Mouse (Mus musculus): ENCODE results near the gene A830018L16Rik.
"Not testable (repeated sequence)": the region's sequence is repeated elsewhere in the genome, so short reads cannot be mapped to it uniquely, and the experiment has no call there.

Gene A830018L16Rik

DNA sequence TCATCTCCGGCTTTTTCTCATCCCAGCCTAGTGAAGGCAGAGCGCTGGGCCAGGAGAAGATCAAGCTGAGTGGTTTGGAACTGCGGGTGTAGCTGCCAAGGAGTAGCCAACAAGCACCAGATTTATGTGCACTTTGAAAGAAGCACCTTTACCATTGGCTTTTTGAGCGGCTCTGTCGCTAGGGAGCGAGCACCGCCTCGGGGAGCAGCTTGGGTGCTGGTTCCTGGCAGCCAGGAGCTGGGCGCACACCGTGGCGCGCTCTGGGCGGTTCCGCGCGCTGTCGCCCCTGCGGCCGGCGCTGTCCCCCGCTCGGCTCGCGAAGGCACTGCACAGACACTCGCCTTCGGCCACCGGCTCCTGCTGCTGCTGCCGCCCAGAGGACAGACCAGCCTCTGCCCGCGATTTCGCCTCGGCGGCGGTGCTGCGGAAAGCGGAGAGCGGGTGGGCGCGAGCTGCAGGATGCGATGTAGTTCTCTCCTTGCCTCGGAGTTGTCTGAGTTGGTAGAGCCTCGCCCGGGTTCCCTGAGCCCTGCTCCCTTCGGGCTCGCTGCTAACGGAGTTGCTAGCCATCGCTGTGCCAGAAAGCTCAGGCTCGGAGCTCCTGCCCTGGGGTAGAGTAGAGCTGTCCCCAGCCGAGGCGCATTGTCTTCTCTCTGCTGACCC is at the start of gene A830018L16Rik:
A830018L16Rik (plus strand) TSS at position 212 of the 663 bp plus-strand sequence.
- DNase-seq (ENCODE audit: low read depth), result no peak

DNA sequence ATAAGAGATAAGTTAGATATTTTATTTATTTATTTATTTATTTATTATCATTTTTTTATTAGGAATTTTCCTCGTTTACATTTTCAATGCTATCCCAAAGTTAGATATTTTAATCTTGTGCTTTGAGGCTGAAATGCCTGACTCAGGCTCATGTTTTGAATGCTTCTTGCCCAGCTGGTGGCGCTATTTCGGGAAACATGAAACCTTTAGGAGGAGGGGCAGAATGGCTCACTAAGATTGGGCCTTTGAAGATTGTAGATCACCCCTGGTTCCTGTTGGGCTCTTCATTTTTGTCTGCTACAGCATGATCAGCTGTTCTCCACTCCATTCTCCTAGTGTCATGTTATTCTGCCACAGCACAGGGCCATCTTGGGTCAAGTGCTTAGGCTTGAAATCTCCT is 28.1 kb upstream of the A830018L16Rik start:
- DNase-seq (ENCODE audit: low read depth), result no peak

DNA sequence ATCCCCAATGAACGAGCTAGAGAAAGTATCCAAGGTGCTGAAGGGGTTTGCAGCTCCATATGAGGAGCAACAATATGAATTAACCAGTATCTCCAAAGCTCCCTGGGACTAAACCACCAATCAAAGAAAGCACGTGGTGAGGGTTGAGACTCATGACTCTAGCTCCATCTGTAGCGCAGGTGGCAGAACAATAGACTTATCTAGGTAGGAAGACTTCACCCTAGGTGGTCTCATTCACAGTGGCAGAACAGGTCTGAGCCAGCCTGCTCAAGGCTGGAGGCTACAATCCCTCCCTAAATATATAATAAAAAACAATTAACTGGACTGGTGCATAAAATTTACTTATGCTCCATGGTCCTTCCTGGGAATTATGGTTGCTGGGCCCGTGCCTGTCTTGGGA is 18.5 kb upstream of the A830018L16Rik start:
- DNase-seq (ENCODE audit: low read depth), result no peak

DNA sequence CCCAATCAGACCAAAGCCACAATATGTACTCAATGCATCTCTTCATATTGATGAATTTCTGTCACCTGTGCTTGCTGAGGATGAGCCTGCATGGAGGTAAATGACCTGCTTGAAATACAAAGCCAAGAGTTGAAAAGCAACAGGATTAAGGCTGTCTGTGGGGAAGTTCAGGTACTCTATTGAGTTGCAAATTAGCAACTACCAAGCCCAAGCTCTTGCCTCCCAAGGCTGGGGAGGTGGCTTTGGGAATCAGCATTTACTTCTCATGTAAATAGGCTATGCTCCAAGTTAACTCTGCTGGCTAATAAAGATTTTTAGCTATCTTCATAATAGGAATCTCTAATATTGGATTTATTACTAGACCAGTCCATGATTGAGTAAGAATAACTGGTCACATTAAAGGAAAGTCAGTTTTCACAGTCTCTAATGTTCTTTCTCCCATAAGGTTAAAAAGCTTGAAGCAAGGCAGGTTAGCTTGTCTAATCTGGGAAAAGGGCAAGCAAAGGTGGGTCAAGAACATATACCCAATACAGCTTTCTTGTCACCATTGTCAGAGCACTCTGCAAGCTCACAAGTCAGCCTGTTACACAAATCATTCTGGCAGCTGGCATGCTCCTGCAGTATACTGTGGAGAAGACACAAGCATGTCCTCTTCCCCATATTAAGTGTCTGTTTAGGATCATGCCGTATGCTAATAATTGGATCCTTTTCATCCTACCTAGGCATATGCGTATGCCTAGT is 17.7 kb upstream of the A830018L16Rik start:
- DNase-seq (ENCODE audit: low read depth), result no peak

DNA sequence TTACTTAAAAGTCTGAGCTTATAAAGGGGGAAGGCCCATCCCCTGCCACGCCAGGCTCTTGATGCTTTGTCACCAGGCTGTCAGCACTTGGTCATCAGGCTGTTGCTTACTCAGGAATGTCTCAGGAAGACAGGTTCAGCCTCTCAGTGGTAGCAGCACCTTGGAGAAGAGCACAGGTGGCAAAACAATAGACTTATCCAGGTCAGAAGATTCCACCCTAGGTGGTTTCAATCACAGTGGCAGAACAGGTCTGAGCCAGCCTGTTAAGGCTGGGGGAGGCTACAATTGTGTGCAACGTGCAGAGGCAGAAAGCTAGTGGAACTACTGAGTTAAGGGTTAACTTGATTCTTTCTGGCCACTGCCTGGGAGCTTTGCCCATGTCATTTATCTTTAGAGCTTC is 12.7 kb upstream of the A830018L16Rik start:
- DNase-seq (ENCODE audit: low read depth), result no peak

DNA sequence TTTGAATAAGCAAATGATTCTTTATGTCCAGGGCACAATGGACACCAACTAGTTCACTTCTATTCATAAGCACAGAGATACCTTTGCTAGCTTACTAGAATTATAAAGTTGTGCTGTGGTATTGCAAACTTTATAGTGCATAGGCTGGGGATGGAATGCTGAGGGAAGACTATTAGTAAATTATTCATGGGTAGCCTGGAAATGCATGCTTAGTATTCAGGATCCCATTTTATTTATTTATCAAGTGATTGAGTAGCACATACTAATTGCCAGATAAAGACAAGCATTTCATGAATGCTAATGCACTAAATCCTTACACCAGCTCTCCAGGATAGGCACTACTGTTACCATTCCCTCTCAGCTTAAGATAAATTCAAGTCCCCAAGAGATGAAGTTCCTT is 8.4 kb upstream of the A830018L16Rik start:
- no peak for DNase-seq (ENCODE audit: low read depth)

DNA sequence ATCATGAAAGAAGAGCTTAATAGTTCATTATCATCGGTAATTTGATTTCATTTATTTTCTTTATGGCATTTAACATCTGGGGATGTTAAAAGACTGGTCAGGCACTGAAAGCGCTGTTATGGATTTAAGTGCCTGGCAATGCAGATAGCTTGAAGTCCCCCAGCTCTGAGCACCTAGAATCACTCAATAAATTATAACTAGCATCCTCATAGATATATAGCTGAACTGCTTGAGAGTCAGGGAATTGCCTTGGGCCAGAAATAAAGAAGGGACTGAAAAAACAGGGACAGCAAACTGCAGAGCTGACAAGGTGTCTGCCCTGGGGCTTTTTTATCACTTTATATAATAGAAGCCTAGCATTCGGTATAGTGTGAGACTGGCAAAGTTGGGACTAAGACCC is 7.9 kb upstream of the A830018L16Rik start:
- no peak for DNase-seq (ENCODE audit: low read depth)

DNA sequence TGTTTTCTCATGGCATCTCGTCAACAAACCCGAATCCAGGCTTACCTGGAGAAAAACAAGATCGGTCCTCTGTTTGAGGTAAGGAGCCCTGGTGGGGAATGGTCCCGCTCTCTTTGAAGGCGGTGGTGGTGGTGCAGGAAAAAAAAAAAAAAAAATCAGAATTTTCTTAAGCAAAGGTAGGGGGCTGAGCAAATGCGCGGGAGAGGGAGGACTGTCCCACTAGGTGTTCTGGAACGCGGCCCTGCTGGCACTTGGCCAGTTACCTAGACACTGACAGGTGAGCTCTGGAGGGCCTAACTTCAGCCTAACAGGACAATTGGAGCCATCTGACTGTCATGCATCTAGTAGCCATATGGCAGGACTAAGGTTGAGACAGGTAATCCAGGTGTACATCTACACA is 655 bp downstream of the A830018L16Rik start:
- no peak for DNase-seq (ENCODE audit: low read depth)

DNA sequence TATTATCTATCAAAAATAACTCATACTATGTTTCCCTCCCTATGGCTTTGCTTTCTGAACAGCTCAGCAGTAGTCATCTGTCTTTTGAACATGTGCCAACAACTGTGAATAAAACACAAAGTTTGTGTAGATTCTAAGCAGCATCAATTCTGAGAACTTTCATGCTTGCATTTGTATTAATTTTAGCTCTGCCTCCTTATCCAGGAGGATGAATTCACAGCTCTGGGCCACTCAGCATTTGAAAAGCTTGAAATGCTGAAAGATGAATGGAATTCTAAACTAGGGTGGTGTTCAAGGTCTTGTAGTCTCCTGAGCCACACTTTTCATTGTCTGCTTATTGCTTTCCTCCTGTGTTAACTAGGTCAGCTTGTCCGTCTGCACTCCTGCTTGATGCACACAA is 13.4 kb downstream of the A830018L16Rik start:
- DNase-seq (ENCODE audit: low read depth), result no peak

DNA sequence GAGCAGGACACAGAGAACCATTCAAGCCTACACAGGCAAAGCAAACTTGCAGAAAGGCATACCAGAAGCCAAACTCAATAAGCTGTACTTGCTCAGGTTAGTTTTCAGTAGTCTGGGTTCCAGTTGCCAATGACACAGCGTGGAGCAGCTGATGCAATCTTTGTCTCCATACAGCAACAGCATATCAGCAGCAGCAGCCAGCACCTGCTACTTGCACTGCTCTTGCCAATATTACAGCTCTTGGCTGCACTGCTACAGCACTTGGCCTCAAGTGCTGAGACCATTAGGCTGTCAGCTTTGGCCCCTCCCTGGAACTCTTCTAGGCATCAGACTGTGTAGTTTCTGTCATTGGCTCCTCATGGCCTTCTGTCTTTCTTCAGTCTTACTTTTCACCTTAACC is 44.4 kb downstream of the A830018L16Rik start:
- no peak for DNase-seq (ENCODE audit: low read depth)

DNA sequence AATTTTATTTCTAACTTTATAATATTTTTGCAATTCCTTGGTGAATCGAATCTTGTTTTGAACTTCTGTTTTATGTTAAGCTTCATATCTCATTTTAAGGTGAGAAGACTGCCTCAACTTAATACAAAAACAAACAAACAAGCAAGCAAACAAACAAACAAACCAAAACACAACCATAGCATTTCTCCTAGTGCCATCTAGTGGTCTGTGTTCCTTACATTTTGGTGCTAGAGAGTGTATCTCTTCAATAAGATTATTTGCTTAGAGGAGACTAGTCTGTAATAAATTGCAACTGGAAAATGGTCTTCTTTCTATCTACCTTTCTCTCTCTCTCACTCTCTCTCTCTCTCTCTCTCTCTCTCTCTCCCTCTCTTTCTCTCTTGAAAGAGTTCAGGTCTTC is 52.4 kb downstream of the A830018L16Rik start:
- no peak for DNase-seq (ENCODE audit: low read depth)

DNA sequence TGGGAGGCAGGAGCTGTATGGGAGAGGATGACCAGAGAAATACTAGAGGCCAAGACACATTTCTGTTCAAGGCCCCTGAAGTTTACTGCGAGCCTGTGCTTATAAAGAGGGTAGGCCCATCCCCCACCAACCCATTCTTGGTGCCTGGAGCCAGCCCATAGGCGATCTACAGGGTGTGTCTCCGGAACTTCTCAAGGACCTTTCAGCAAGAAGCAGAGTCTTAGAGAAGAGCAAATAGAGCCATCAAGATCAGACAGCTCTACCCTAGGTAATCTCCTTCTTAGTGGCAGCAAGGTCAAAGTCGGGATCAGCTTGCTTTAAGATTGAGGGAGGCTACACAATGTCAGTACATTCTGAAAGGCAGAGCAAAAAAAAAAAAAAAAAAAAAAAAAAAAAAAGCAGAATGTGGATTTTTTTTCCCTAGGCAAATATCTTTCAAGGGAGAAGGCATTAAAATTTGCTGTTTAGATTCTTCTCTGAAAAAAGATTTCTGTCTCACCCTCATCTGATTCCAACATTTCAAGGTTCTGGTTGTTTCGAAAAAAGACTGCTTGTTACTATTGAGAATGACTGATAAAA is 53.2 kb downstream of the A830018L16Rik start:
- no peak for DNase-seq (ENCODE audit: low read depth)

DNA sequence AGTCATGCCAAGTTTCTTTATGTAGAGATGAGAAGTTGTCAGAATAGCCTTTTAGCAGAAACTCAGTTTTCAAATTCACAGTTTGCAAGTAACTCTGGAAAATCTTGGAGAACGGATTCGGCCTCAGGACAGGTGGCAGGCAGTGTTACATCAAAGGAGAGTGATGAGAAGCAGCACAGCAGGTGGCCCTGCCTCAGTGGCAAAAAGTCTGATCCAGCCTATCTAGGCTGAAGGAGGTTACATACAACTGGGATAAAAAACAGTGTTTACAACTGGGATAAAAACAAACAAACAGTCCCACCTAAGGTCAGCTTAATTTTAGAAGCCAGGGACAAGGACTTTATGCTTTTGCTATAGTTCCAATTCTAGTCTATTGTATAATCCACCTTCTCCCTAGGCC is 79.0 kb downstream of the A830018L16Rik start:
- no peak for DNase-seq (ENCODE audit: low read depth)

DNA sequence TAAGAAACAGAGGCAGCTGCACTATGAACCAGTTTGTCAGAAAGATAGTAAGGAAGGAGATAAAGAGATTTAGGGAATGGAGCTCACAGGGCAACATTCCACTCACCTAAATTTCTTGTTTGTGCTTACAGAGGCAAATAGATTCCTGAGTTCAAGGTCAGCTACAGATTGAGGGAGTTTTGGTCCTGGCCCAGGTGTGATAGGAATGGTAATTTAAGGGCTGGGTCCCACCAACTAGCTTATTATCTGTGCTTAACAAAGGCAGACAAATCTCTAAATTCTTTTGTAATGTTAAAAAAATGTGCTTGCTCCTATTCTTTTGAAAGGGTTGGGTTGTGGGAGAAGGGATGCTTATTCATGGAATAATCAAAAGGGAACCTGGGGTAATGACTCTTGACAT is 87.7 kb downstream of the A830018L16Rik start:
- DNase-seq (ENCODE audit: low read depth), result no peak

DNA sequence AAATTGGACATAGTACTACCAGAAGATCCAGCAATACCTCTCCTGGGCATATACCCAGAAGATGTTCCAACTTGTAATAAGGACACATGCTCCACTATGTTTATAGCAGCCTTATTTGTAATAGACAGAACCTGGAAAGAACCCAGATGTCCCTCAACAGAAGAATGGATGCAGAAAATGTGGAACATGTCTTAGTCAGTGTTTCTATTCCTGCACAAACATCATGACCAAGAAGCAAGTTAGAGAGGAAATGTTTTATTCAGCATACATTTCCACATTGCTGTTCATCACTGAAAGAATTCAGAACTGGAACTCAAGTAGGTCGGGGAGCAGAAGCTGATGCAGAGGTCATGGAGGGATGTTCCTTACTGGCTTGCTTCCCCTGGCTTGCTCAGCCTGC is 135.9 kb downstream of the A830018L16Rik start:
- not testable (repeated sequence) for DNase-seq (ENCODE audit: low read depth)

DNA sequence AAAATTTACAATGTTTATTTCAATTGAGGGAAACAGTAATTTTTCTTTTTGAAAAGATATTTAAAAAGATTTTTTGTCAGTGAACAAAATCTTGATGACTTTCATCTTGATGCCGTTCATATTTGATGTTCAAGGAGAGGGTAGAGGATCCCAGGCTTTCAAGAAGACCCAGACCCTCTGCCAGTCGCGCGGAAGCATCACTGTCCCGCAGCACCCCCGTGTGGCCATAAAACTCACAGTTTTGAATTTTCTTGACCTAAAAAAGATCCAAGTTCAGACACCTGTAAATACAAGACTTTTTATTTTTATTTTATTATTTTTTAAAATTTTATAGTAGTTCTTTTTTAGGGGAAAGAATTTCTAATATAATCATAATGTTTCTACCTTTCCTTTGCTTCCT is 151.4 kb downstream of the A830018L16Rik start:
- no peak for DNase-seq (ENCODE audit: low read depth)

DNA sequence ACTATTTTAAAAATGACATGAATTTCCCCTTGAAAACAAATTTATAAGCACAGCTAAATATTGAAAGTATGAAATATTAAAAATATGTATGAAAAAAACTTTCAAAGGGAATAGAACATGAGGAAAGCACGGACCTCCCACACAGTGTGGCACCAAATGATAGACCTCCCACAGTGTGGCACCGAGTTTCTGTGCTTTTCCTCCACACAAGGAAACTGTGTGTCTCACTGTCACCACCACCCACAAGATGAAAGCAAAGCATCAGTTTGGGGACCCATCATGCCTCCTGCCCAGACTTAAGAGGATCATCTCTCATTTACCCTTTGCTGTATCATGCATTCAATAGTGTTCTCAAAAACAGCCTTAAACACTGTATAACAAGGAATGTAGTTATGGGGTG is 152.8 kb downstream of the A830018L16Rik start:
- no peak for DNase-seq (ENCODE audit: low read depth)

DNA sequence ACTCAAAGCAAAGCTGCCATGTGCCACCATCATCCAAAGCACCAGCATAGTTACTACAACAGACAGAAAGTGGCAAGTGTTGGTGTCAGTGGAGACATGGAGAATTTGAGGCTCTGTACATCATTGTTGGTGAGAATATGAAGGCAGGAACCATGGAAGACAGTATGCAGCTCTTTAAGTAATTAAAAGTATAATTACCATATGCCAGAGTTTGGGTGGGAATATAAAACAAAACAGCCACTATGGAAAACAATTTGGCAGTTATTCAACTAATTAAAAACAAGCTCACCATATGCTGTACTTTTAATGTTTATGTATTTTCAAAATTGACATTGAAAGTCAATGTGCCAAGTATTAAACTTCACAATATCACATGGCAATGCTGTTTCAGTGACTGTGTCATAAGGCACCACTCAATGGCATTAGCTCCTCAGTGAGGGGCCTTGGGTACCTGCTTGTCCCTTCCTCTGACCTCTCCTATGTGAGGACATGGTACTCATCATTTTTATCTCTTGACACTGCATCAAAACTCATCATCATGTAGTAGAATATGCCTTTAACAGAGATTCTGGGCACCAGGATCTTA is 153.5 kb downstream of the A830018L16Rik start:
- no peak for DNase-seq (ENCODE audit: low read depth)

DNA sequence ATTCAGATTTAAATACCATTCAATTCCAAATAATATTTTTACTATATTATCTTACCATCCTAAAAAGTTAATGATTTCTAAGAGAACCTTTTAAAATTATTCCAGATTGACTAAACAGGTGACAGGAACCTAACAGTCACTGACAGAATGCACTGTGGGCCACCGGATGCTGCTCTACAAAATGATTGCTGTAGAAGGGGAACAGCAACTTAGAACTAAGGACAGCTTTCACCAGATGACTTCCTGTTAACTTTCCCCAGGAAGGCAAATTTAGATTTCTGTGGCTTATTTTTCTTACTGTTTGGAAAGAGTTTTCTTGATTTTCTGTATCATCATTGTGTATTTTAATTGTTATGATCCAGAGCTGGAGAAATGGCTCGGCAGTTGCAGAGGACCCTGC is 156.4 kb downstream of the A830018L16Rik start:
- DNase-seq (ENCODE audit: low read depth), result no peak

DNA sequence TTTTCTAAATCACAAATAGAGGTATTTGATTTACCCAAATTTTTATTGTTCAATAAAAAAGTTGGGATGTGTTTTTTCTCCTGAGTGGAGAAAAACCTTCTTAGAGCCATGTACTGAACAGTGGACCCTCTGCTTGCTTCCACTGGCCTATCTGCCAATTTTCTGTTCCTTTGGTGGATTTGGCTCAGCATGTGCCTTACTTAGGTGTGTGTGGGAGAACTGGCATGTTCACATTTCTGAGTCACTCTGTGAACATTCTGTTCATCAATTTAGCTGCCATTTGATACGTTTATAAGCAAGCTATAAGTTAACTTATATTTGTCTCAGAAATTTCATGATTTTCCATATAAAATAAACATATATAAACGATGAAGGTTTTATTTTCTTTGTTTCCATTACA is 159.6 kb downstream of the A830018L16Rik start:
- DNase-seq (ENCODE audit: low read depth), result no peak

DNA sequence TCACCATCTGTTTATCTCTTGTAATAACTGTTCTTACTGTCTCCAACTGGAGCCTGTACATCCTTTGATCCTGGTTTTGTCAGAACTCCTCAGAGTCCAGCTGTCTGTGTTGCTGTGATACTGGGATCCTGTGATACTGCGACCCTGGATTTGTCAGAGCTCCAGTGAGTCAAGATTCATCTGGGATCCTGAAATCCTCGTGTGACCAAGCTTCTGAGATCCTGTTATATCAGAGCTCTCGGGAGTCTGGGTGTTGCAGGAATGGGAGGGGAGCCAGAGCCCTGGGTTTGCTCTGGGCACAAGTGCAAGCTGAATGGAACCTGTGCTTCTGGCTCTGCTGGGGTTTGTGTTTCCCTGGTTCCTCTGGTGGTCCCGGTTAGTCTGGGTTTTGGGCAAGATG is 166.1 kb downstream of the A830018L16Rik start:
- DNase-seq (ENCODE audit: low read depth), result no peak

DNA sequence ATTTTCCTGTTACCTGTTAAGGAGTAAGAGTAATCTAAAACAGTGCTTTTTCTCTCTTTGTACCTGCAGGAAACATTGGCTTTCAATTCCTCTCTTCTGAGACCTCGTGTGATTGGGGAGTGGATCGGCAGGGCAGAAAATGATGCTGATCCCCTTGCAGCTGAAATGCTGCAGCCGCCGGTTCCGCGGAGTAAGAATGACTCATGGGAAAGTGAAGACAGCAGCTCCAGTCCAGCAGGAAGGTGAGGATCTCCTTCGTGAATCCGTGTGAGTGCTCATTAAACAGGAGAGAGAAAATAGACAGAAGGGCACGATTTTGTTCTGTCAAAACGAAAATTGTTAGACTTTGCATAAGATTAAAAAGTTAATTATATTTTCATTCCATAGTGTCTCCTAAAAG is 174.4 kb downstream of the A830018L16Rik start:
- DNase-seq (ENCODE audit: low read depth), result no peak

DNA sequence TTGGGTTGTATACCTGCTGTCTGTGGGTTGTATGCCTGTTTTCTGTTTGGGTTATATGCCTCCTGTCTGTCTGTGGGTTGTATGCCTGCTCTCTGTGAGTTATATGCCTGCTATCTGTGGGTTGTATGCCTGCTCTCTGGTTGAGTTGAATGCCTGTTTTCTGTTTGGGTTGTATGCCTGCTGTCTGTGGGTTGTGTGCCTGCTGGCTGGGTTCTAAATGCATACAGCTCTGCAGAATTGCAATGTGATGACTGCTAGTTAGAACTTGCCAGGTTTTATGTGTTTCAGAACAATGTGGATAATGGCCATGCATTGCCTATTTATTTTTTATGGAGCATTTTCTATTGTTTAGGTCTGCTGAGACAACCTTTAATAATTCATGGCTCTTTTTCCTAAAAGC is 236.2 kb downstream of the A830018L16Rik start:
- no peak for DNase-seq (ENCODE audit: low read depth)
